Mouse (Mus musculus) midbrain, embryonic 14.5 days (tissue): ENCODE measurements around the gene Gm4307. TPM values are rescaled to one million over a fixed set of nuclear protein-coding genes. Genes with fewer than 3 reads are reported as not detected.
"Not testable (repeated sequence)": the region's sequence is repeated elsewhere in the genome, so short reads cannot be mapped to it uniquely, and the experiment has no call there.

Experiments
- ATAC-seq: fragments of 200-750 bp; cut with Nextera tagmentation; 2 replicates; pipeline ENCODE4 v1.8.0; 2017; ENCODE audit warnings: moderate number of reproducible peaks, moderate library complexity; ENCODE audit not compliant: low FRiP score, low TSS enrichment
- DNase-seq: peaks from one replicate; pipeline ENCODE4 v3.0.0-alpha.2; 2015
- H3K27ac ChIP-seq: fragments of 300-500 bp; sonication (generic); replicated peaks from 2 replicates; pipeline ENCODE4 v1.5.1; 2014; ENCODE audit warnings: mild to moderate bottlenecking, low read depth, low read length, moderate library complexity
- H3K27me3 ChIP-seq: fragments of 300-500 bp; sonication (generic); 2 replicates; pipeline ENCODE4 v1.6.1; 2014; ENCODE audit warnings: low read length, control low read depth, mixed read lengths; ENCODE audit not compliant: control insufficient read depth, insufficient read depth
- H3K36me3 ChIP-seq: fragments of 300-500 bp; sonication (generic); 2 replicates; pipeline ENCODE4 v1.6.1; 2014; ENCODE audit warnings: low read length, control low read depth; ENCODE audit not compliant: control insufficient read depth, insufficient read depth
- H3K4me1 ChIP-seq: fragments of 300-500 bp; sonication (generic); 2 replicates; pipeline ENCODE4 v1.6.1; 2014; ENCODE audit warnings: mild to moderate bottlenecking, antibody characterized with exemption, low read length, control low read depth; ENCODE audit not compliant: control insufficient read depth, insufficient read depth
- H3K4me2 ChIP-seq: fragments of 300-500 bp; sonication (generic); 2 replicates; pipeline ENCODE4 v1.6.1; 2014; ENCODE audit warnings: mild to moderate bottlenecking, low read length, moderate library complexity
- H3K4me3 ChIP-seq: fragments of 300-500 bp; sonication (generic); replicated peaks from 2 replicates; pipeline ENCODE4 v1.5.1; 2014; ENCODE audit warnings: low read depth, low read length
- H3K9ac ChIP-seq: fragments of 300-500 bp; sonication (generic); replicated peaks from 2 replicates; pipeline ENCODE4 v1.6.1; 2014; ENCODE audit warnings: mild to moderate bottlenecking, low read length, moderate library complexity
- H3K9me3 ChIP-seq: fragments of 300-500 bp; sonication (generic); 2 replicates; pipeline ENCODE4 v1.6.1; 2016; ENCODE audit warnings: low read length, control low read depth, mixed read lengths; ENCODE audit not compliant: control insufficient read depth
- WGBS: fragments of 180-500 bp; shearing (Covaris S2); extraction: QIAGEN DNeasy Blood & Tissue Kit; methylation state at CpG from one replicate; pipeline ENCODE4 v1.1.7; 2014; 5-methylcytosine and 5-hydroxymethylcytosine counted together
- polyA plus RNA-seq: library from polyadenylated mRNA; unstranded; fragments of >200 nt; fragmentation: Nextera tagmentation; extraction: Ambion mirVana; gene quantifications from 2 replicates; pipeline ENCODE4 v1.2.1, GENCODE M21; 2014

Gm4307 gene
- not detected in 2 replicates for polyA plus RNA-seq

DNA sequence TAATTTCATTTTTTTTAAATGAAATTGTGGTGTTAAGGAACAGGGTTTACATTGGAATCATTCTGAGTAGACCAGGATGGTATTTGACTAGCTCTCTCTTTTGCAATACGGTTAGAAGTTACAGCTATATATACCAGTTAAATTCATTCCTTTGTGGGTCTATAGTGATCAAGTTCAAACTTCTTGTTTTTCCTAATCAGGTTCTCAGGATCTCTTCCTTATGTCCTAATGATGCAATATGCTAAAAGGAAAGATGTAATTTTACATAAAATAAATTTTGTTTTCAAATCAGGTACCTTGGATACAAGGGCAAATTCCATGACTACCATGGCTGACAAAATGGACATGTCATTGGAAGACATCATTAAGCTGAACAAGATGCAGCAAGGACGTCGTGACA lies at the start of gene Gm4307:
Gene Gm4307, plus strand, starts transcription at position 301 of the 400 bp plus-strand sequence.
- not testable (repeated sequence) for ATAC-seq, H3K4me2 ChIP-seq

DNA sequence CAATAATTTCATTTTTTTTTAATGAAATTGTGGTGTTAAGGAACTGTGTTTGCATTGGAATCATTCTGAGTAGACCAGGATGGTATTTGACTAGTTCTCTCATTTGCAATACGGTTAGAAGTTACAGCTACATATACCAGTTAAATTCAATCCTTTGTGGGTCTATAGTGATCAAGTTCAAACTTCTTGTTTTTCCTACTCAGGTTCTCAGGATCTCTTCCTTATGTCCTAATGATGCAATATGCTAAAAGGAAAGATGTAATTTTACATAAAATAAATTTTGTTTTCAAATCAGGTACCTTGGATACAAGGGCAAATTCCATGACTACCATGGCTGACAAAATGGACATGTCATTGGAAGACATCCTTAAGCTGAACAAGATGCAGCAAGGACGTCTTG lies 25.8 kb upstream of the Gm4307 start, which contains the start of gene Gm4301:
Gene Gm4301, plus strand, starts transcription at position 301 of the 400 bp plus-strand sequence.
- WGBS, result no CpG with 5 or more reads among the region's 2 CpGs
- H3K36me3 ChIP-seq, H3K9ac ChIP-seq, H3K4me1 ChIP-seq, H3K9me3 ChIP-seq, ATAC-seq, H3K27ac ChIP-seq, H3K27me3 ChIP-seq, DNase-seq, H3K4me2 ChIP-seq, H3K4me3 ChIP-seq: not testable (repeated sequence)

More for the DNA sequence above, at the start of gene Gm4307:
- H3K4me1 ChIP-seq, H3K9ac ChIP-seq, H3K27me3 ChIP-seq, H3K9me3 ChIP-seq, H3K27ac ChIP-seq, DNase-seq, H3K36me3 ChIP-seq, H3K4me3 ChIP-seq: not testable (repeated sequence)
- WGBS, result no CpG with 5 or more reads among the region's 3 CpGs

DNA sequence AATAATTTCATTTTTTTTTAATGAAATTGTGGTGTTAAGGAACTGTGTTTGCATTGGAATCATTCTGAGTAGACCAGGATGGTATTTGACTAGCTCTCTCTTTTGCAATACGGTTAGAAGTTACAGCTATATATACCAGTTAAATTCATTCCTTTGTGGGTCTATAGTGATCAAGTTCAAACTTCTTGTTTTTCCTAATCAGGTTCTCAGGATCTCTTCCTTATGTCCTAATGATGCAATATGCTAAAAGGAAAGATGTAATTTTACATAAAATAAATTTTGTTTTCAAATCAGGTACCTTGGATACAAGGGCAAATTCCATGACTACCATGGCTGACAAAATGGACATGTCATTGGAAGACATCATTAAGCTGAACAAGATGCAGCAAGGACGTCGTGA lies 20.6 kb upstream of the Gm4307 start, which contains the start of gene Gm4302:
Gene Gm4302, plus strand, starts transcription at position 301 of the 400 bp plus-strand sequence.
- DNase-seq, H3K36me3 ChIP-seq, H3K4me3 ChIP-seq, H3K27ac ChIP-seq, H3K4me1 ChIP-seq, H3K9ac ChIP-seq, ATAC-seq, H3K27me3 ChIP-seq, H3K9me3 ChIP-seq, H3K4me2 ChIP-seq: not testable (repeated sequence)
- WGBS, result no CpG with 5 or more reads among the region's 3 CpGs

DNA sequence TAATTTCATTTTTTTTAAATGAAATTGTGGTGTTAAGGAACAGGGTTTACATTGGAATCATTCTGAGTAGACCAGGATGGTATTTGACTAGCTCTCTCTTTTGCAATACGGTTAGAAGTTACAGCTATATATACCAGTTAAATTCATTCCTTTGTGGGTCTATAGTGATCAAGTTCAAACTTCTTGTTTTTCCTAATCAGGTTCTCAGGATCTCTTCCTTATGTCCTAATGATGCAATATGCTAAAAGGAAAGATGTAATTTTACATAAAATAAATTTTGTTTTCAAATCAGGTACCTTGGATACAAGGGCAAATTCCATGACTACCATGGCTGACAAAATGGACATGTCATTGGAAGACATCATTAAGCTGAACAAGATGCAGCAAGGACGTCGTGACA lies 15.5 kb upstream of the Gm4307 start, which contains the start of gene Gm4303:
Gene Gm4303, plus strand, starts transcription at position 301 of the 400 bp plus-strand sequence.
- H3K9me3 ChIP-seq, H3K27me3 ChIP-seq, H3K4me2 ChIP-seq, H3K27ac ChIP-seq, DNase-seq, H3K9ac ChIP-seq, H3K4me3 ChIP-seq, H3K36me3 ChIP-seq, H3K4me1 ChIP-seq, ATAC-seq: not testable (repeated sequence)
- no CpG with 5 or more reads among the region's 3 CpGs for WGBS

DNA sequence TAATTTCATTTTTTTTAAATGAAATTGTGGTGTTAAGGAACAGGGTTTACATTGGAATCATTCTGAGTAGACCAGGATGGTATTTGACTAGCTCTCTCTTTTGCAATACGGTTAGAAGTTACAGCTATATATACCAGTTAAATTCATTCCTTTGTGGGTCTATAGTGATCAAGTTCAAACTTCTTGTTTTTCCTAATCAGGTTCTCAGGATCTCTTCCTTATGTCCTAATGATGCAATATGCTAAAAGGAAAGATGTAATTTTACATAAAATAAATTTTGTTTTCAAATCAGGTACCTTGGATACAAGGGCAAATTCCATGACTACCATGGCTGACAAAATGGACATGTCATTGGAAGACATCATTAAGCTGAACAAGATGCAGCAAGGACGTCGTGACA lies 10.3 kb upstream of the Gm4307 start, which contains the start of gene Gm4305:
Gene Gm4305, plus strand, starts transcription at position 301 of the 400 bp plus-strand sequence.
- H3K4me1 ChIP-seq, H3K4me2 ChIP-seq, H3K4me3 ChIP-seq, ATAC-seq, H3K9me3 ChIP-seq, H3K9ac ChIP-seq, H3K27ac ChIP-seq, H3K27me3 ChIP-seq, DNase-seq, H3K36me3 ChIP-seq: not testable (repeated sequence)
- no CpG with 5 or more reads among the region's 3 CpGs for WGBS

DNA sequence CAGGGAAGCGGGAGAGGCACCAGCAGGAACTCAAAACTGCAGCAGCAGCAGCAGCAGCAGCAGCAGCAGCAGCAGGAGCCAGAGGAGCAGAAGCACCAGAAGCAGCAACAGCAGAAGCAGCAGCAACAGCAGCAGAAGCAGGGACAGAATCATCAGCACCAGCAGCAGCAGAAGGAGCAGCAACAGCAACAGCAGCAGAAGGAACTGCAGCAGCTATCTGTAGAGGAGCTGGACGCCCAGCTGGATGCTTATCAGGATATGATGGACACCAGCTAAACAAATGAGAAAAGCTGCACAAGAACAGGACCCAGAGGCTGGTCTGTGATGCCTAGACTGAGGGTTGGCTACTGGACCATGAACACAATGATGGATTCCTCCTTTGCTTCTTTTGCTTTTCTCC lies 4.3 kb upstream of the Gm4307 start:
- not testable (repeated sequence) for H3K4me2 ChIP-seq, H3K4me3 ChIP-seq, H3K9me3 ChIP-seq, H3K27ac ChIP-seq, H3K36me3 ChIP-seq, DNase-seq, H3K27me3 ChIP-seq, H3K9ac ChIP-seq, H3K4me1 ChIP-seq, ATAC-seq
- 86% methylated on average over 1 of the region's 2 CpGs for WGBS

DNA sequence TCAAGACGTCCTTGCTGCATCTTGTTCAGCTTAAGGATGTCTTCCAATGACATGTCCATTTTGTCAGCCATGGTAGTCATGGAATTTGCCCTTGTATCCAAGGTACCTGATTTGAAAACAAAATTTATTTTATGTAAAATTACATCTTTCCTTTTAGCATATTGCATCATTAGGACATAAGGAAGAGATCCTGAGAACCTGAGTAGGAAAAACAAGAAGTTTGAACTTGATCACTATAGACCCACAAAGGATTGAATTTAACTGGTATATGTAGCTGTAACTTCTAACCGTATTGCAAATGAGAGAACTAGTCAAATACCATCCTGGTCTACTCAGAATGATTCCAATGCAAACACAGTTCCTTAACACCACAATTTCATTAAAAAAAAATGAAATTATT lies 21.3 kb downstream of the Gm4307 start, which contains the start of gene Gm4312:
Gene Gm4312, minus strand, starts transcription at position 101 of the 400 bp plus-strand sequence.
- H3K4me3 ChIP-seq, H3K27ac ChIP-seq, H3K36me3 ChIP-seq, H3K4me2 ChIP-seq, H3K27me3 ChIP-seq, H3K4me1 ChIP-seq, DNase-seq, H3K9ac ChIP-seq, ATAC-seq, H3K9me3 ChIP-seq: not testable (repeated sequence)
- no CpG with 5 or more reads among the region's 2 CpGs for WGBS

DNA sequence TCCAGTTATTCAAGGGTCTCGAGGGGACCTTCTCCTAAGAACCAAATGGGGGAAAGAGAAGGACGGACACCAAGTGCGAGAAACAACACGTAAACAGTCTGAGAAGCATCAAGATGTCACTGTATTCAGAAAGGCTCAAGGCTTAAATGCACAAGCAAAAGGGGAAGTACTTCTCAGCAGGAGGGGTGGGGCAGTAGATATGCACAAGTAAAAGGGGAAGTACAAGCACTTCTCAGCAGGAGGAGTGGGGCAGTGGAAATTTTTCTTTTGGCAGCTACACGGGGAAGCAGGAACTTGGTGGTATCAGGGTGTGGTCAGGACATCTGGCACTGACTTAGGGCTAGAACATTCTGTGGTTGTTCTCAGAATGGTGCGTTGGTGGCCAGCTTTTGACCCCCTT lies 41.2 kb downstream of the Gm4307 start:
- not testable (repeated sequence) for ATAC-seq, DNase-seq, H3K27ac ChIP-seq, H3K4me2 ChIP-seq, H3K4me1 ChIP-seq, H3K9ac ChIP-seq, H3K9me3 ChIP-seq, H3K27me3 ChIP-seq, H3K36me3 ChIP-seq, H3K4me3 ChIP-seq
- 87% methylated on average over 6 of the region's 6 CpGs for WGBS
